Mouse (Mus musculus) megakaryocyte, adult 5-6 weeks (primary cell): ENCODE results near the gene 2900026A02Rik. TPM values are rescaled to one million over a fixed set of nuclear protein-coding genes. Genes with fewer than 3 reads are reported as not detected.
A peak's percentile ranks its signal among the peaks of the same experiment; 100 is the strongest.

Experiments used
- ATAC-seq: 2 replicates; pipeline ENCODE4 v1.8.0; 2016; ENCODE audit warnings: mild to moderate bottlenecking, inconsistent platforms; ENCODE audit not compliant: poor library complexity, severe bottlenecking
- total RNA-seq, 2 experiments: library from RNA; stranded (forward) in 1 of 2; stranded (reverse) in 1 of 2; fragments of 153-499, 151-499 nt in 1 of 2; fragments of 221-1000, 200-1000 nt in 1 of 2; gene quantifications; 2 replicates each; pipeline versions ENCODE4 v1.2.3 to v1.2.4; 2015 to 2017

2900026A02Rik gene
- total RNA-seq, 2 experiments from 2014 or later, result 0.11 to 0.29 TPM

DNA sequence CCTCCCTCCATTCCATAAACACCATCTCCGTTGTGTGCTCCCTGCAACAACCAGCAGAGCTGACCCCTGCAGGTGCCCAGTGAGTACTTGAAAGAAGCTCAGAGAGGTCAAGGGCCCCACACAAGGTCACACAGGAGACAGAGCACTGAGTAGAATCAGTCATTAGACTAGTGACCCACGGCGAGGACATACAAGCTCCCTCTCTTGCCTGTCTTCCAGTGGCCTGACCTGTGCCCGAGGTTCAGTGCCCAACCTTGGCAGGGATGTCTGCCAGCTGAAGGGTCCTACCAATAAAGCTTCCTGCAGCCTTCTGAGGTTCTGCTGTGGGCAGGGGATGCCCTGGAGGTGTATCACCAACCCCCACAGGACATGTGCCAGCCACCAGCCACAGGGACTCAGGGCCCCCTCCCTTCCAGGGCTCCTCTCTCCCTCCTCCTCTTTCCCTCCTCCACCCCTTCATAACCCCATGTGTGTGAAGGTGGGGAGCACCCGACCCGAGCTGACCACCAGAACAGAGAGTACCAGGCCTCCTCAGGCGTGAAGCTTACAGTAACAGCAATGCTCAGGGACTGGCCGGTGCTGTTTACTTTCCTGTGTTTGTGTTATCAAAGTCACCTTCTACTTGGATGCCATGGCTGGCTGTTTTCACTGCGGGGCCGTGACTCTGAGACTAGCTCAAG, 8.7 kb downstream of the 2900026A02Rik start:
- no peak for ATAC-seq

DNA sequence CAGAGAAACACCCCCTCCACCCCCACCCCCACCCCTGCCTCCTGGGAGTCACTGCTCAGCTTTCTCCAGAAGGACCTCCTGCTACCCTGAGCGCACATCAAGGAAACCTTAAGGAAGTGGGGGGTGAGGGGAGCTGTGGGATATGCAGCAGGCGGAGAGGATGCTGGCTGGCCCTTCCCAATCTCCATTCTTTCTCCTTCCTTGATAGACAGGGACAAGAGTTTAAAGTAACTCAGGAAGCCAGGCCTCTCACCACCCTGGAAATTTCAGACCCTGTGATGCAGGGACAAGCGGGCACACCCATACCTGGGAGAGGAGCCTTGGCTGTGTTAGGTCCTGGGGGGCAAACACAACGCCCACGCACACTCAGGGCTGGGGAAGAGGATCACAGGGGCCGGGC, 10.7 kb downstream of the 2900026A02Rik start:
- ATAC-seq, result no peak

DNA sequence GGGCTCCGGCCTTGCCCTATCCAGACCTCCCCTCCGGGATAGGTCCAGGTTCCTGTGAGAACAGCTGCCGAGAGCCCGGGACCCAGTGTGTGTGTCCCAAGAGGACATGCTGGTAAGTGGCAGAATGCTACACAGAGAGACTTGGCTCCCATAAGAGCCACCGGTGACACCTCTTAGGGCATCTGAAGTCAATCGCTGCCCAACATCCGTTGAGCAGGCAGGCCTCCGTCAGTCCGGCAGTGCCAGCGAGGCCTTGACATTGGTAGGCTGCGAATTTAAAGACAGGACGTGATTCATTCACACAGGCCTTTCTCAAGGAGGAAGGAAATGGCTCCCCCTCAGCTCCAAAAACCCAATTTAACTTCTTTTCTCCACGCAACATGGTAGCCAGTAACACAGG, 11.1 kb downstream of the 2900026A02Rik start:
- ATAC-seq, result no peak

DNA sequence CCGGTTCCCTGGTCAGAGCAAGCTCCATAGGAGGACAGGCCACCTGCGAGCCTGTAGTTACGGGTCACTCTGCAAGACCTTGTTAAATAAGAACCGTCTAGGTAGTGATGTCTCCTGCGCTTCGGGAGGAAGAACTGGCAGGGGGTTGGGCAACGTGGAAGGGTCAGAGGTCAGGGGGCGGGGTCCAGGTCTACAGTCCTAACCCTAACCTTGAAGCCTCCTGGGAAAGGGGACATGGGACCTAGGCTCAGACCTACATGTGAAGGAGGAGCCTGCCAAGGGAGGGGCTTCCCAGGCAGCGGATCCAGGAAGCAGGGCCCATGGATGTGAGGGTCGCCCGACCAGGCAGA, 11.7 kb downstream of the 2900026A02Rik start:
- no peak for ATAC-seq

DNA sequence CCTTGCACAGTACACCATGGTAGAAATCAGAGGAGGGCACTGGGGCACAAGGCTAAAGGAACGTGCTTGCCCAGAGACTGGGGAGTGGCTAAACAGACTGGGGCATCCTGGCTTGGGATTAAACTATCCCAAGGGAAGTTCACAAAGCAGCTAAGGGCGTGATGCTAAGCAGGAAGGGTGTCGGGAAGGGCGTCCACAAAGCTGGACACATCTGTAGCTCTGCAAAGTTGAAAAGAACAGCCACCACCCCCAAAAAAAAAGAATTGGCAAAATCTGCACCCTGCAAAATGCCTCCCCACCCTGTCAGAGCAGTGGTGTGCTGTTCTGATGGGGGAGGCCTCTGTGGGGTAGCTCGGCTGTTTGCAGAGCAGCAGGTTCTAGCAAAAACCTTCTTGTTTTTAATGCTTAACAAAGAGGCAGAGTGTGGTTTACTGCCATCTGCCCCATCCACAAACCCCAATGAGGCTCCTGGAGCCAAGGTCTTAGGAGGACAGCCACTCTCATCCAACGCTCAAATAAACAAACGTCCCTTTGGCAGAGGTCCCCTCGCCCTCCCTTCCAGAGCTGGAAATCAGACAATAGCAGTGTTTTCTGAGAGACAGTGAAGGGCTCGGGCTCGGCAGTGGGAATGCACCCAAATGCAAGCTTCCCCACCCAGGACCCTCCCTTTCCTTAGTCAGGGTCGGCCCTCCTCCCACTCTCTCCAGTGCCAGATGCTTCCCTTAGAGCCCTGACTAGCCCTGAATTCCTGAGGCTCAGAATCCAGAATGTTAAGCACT, 12.2 kb downstream of the 2900026A02Rik start:
- ATAC-seq, result no peak

DNA sequence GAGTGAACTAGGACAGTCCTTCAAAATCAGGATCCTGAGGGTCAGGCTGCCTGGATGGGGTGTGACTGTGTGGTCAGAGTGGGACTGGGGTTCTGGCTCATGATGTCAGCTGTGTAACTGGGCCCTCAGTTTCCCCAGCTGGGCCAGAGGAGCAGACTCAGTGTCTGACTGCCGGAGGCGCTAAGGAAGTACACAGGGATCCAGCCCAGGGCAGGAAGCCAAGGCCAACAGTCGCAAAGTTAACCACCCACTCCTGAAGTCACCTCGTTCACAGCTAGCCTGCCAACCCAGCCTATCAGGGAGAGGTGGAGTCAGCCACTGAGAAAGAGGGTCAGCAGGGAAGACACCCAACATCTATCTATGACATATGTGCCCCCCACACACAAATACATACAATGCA, 13.0 kb downstream of the 2900026A02Rik start:
- no peak for ATAC-seq

DNA sequence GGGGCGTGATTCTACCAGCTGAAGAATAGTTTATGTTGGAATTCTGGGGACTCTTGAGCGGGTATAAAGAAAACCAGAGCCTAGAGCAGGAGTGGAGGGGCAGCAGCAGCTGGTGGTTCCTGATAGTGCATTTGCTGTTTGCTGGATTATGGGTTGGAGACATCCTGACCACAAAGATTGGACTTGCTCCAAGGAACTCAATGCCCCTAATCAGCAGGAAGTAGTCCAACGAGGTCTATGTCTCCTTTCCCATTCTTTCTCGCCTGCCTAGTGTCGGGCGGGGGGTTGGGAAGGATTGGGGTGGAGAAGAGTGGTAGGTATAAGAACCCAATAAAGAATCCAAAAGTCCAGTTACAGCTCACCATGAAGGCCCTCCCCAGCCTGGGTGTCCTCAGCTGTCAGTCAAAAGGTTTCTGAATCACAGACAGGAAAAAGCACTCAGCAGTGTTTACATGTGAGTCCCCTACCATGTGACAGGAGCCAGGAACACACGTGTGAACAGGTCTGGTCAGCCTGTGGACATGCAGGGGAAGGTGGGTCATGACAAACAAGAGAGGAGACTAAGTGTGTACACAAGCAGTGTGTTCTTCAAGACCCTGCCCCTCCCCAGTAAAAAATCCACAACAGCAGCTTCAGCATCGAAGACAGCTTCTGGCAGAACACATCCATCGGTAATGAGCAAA, 14.2 kb downstream of the 2900026A02Rik start:
- ATAC-seq, result no peak

DNA sequence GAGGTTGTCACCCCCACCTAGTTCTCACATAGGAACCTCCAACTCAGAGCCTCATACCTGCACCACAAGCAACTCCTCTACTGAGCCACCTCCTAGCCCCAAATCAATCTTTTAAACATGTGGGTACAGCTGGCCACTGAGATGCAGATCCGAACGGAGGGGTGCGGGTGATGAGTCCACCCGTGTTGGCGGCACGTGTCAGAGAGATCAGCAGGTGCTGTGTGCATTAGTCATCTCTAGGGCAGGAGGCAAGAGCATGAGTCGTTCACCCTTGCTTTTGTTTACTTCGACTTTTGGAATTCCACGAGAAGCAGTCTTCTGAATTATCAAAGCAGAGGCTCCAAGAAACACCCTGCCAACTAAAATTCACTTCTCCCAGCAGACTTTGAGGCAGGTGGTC, 16.8 kb downstream of the 2900026A02Rik start:
- no peak for ATAC-seq

DNA sequence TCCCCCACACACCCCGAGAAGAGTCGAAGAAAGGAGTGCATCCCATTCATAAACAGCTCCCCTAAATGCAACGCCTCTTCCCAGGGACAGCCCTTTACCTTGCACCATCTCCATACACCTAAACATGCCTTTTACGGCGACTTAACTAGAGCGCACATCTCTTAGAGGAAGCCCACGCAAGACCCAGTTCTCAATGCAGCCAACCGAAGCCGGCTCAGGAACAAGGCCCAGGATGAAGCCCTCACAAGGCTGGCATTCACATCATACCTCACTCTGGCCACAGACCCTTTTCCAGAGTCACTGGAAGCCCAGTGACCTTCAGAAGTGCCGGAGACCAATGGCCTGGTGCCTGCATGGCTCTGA, 21.3 kb downstream of the 2900026A02Rik start:
- ATAC-seq, result no peak

DNA sequence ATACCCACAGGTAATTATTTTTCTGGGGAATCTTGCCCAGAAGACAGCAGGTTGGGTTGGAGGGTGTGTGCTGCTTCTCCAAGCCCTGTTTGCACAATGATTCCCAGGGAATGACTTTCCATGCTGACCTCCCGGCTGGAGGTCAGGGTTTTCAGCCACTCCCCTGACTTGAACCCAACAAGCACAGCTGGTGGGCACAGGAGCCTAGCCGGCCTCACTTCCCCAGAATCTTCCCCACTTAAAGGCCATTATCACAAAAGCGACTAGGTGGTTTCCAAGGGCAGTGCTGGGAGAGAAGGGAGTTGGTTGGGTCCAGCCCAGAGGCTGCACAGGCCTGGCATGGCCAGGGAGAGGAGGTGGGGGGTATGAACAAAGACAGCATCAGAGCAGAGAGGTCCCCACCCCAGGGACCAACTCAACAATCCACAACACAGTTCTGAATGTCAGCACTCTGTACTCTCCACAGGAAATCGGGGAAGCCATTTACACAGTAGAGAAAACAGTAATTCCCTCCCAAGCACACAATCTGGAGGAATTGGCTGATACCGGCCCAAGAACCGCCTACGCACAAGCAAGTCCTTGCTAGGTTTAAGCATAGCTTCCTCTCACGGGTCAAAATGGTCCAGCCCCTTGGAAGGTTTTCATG, 21.8 kb downstream of the 2900026A02Rik start:
- no peak for ATAC-seq

DNA sequence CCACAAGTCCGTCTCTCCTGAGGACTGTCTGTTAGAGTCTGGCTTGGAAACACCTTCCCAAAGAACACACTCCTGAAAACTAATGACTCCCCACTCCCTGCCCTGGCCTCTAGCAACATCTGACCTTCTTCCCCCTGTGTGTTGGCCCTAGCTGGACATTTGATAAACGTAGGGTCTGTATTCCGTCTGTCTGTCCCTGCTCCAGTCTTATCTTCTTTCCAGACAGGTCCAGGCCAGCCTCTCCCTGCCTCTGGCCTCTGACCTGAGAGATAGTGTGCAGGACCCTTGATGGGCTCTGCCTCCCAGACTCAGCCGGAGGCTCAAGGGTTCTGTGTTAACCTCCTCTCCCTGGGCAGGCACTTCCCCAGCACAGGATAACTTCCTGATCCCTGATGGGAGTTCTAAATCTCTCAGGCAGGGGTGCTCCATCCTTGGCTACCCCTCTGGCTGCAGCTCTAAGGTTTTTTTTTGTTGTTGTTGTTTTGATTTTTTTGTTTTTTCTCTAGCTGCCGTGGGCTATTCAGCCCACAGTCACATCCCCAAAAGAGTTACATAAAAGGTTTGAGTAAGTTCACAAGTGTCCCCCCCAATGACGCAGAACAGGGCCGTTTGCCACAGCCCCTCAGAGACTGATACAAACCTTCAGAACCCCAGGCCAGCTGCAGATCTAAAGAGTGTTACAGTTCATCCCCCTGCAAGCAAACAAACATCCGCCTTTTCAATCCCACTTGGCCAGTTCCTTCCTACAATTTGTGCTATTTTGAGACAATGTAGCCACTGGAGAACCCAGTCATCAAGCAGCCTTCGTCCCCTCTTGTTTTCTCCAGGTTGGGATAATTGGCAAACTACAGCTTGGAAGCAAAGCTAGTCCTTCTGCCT, 23.9 kb downstream of the 2900026A02Rik start:
- no peak for ATAC-seq

DNA sequence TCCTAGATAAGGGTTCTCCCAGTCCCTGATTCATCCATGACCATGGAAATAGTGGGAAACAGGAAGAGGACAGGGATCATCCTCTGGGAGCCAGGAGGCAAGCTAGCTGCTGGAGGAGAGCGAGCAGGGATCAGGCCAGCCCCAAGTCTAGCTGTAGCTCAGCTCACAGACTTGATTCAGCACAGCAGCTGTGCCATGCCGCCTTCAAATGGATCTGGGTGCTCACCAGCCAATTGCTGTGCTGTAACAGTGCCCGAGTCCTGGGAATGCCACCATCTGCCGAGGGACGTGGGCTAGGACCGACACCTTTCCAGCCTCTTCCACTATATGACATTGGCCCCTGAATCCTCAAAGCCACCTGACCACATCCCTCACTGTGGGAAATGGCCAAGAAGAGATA, 25.1 kb downstream of the 2900026A02Rik start:
- ATAC-seq, result no peak

DNA sequence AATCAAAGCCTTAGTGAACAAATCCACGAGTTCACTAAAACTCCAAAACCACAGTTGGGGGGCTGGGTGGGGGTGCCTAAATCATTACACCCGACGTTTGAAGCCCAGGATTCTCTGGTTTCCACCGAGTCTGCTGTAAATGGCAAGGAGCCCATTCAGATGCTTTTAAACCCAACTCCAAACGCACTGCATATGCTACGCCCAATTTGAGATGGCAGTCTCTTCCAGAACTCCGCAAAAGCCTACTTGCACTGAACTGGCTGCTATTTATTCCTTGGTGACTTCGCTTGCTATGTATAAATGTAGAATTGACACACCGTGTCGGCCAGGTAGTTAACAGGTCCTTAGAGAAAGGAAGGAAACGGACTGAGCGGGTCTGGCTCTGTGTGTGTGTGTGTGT, 25.6 kb downstream of the 2900026A02Rik start:
- ATAC-seq, result no peak

DNA sequence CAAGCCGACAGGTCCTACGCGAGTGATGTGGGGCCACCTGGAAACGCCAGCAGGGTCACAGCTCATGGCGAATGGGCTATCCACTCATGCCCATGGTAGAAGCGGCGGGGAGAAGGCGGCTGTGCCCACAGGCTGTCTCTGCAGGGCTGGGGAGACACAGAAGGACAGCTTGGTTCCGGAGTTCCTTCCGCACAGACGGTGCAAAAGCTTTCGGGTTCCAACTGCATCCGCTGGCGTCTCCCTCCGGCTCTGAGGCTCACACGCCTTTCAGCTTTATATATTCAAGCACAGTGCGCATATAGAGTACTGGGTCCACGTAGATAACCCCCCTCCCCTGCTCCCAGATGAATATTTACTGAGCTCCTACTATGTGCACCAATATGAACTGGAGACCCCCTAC, 27.3 kb downstream of the 2900026A02Rik start:
- no peak for ATAC-seq

DNA sequence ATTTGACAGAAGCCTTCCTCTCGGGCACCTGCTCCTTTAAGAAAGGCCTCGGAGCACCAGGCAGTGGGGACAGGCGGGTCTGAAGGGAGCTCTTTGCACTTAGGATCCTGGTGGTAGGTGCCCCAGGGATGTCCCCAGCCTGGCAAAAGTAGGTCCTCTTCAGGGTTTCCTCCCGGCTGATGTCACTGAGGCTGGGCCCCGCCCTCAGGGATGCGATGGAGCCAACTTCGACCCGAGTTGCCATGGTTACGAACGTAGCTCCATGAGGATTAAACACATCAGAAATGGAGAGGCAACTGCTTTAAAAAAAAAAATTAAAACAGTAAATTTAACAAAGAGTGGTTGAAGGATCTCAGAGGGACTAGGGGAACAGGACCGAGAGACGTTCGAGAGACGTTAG, 29.1 kb downstream of the 2900026A02Rik start:
- no peak for ATAC-seq

DNA sequence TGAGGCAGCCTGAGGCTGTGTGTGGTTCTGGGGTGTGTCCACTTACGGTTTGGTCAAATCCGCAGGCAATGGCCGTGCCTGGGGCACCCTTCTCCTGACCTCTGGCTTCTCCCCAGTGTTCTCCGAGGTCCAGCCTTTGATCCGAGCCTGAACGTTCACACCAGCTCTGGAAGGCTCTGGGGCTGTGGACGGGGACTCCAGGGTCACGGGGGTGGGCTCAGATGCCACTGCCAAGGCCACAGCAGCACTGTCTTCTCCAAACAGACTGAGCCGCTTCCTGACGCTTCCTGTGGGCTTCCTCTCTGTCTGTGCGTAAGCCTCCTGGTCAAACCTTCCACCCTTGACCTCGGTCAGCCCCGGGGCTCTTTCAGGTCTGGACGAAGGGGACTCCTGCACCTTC, 30.5 kb downstream of the 2900026A02Rik start:
- no peak for ATAC-seq

DNA sequence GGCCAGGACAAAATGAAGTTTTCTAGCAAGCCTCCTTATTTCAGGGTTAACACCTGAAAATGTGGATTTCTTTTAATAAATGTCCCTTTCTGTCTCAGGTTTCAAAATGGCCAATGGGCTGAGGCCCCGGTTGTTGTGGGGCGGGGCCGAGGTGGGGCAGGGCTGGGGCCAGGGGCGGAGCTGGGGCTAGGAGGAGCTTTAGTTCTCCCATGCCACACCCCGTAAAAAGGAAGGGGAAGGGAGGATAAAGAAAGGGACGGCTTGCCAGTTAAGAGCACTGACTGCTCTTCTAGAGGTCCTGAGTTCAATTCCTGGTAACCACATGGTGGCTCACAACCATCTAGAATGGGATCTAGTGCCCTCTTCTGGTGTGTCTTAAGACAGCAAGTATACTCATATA, 39.6 kb downstream of the 2900026A02Rik start:
- peak; percentile 63 for ATAC-seq

DNA sequence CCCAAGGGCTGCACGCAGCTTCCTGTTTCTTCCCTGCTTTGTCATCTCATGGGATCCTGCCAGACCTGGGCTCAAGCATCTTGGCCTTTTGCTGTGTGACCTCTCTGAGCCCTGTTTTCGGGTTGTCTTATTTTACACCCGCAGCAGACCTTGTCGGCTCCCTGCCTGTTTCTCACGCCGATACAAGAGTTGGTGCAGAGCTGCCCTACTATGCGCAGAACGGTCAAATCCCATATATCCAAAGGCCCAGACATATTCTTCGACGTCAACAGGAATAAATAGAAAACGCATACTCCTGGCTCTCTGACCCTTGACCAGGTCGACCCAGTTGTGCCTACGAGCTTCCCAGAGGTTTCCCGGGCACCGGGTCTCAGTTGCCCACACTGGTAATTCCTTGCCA, 40.3 kb downstream of the 2900026A02Rik start:
- peak; percentile 48 for ATAC-seq

DNA sequence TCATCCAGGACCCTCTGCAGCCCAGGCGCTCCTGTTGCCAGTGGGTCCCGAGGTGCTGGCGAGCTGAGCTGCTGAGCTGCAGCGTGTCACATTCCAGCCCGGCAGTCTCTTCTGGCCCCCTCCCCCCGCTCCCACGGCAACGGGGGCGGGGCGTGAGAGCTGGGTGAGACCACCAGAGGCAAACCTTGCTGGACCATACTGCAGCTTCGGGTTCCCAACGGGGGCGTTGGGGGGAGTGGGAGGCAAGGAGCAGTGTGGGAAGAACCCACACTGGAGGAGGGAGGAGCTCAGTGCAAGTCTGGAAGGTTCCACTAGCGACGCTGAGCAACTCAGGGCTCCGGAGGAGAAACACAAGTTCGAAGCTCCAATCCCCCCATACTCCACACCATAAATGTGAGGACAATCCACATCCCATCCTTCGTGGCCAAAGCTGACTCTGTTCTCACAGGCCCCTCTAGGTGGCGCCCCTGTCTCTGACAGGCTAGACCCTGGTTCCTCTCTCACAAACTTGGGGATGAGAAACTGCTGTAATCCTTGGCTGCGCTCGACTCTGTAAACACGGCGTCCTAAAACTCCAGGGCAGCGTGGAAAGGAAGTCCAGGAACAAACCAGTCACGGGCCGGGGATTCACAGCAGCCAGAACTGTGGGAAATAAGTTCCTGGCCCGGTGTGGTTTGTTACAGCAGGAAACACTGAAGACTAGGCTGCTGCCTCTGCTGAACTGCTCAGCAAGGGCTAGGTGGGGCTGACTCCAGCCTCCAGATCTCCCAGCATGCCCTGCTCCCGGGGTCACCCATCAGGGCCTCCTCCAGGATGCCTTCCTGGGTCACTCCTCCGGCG, 41.0 kb downstream of the 2900026A02Rik start:
- peak; percentile 83 for ATAC-seq

DNA sequence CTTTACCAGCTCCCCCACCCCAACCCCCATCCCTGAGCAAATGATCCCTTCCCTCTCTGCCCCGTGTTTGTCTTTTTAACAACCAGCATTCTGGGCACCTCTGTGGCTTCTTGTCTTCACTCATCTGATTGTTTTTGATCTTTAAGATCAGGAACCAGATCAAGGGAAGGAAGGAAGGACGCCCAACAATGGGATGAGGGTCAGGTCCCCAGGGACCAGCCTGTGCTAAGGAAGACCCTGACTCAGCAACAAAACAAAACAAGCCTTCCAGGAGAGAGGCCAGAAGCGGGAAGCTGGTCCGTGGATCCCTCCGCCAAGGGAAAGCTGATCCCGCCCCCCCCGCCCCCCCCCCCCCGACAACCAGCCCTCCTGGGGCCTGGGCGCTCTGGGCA, 41.6 kb downstream of the 2900026A02Rik start:
- ATAC-seq, result no peak
